Mouse (Mus musculus) CD4-positive, CD25-positive, alpha-beta regulatory T cell, adult 4 months (primary cell): ENCODE measurements around the gene Plekhd1. TPM values are rescaled to one million over a fixed set of nuclear protein-coding genes. Genes with fewer than 3 reads are reported as not detected.

ENCODE experiments used
- ATAC-seq: one replicate; pipeline ENCODE4 v1.8.0; 2017
- polyA plus RNA-seq, 2 experiments: library from polyadenylated mRNA; unstranded; fragments of 100-300 nt; shearing (Covaris generic); gene quantifications; one replicate each; pipeline ENCODE4 v1.2.1; 2017

Plekhd1 gene
- under 1 TPM; 0.28 to 0.90 TPM for polyA plus RNA-seq

DNA sequence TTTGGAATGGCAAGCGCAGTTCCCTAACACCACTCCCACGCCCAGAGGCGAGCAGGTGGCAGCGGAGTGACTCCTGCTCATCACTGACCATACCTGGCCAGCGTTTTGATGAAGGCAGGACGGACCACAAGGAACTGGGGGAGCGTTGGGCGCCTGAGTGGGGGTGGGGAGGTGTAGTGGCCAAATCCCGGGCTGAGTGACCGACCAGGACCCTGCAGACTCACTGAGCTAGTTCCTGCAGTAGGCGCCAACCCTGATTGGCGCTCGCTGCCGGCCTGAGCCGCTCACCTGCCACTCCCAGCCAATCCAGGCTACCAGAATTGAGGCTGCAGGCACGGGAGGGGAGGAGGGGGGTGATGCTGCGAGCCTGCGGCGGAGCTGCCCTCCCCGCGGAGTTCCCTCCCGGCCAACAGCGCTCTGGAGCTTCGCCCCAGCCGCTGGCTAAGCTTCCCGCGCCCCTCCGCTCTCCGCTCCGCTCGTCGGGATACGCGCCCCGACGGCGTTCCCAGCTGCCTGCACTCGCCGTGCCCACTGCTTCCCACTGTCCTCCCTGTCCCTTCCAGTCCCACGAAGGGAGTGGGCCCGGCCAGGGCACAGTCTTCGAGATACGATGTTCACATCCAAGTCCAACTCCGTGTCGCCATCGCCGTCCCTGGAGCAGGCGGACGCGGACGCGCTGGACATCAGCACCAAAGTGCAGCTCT lies at the start of gene Plekhd1:
Gene Plekhd1, plus strand, starts transcription at position 323 of the 704 bp plus-strand sequence.
- ATAC-seq, result no peak

DNA sequence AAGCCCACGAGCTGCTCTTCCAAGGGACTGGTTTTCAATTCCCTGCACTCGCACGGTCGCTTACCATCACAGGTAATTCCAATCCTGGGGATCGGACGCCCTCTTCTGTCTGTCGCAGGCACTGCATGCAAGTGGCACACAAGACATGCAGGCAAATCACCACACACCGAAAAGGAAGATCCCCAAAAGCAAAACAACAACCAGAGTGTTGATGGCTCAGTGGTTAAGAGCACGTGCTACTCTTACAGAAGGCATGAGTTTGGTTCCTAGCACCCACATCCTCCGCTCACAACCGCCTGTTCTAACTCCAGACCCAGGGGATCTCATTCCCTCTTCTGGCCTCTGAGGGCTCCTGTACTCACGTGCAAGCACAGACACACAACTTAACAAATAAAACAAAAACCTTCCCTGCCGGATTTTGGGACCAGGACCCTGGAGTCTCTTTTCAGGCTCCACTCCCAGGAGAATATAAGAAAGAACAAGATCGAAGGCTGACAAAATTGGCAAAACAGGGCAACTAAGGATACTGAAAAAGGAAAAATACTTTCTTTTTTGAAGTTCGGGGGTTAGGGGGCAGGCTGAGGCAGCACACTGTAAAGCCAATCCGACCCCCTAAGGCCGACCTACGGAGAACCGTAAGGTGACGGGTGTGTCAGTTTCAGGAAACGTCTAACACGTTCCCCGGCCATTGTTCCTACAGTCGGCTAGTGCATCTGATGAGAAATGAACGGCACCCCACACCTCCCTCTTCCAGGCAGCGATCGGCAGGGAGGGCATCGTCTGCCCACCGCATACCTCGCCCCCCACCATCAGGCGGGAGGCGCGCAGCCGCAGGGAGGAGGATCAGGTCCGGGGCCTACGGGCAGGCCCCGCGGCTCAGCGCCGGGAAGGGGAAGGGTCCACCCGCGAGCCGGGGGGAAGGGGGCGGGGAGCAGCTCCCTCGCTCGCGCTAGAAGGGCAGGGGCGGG lies 49.4 kb upstream of the Plekhd1 start:
- ATAC-seq, result peak; percentile 30

DNA sequence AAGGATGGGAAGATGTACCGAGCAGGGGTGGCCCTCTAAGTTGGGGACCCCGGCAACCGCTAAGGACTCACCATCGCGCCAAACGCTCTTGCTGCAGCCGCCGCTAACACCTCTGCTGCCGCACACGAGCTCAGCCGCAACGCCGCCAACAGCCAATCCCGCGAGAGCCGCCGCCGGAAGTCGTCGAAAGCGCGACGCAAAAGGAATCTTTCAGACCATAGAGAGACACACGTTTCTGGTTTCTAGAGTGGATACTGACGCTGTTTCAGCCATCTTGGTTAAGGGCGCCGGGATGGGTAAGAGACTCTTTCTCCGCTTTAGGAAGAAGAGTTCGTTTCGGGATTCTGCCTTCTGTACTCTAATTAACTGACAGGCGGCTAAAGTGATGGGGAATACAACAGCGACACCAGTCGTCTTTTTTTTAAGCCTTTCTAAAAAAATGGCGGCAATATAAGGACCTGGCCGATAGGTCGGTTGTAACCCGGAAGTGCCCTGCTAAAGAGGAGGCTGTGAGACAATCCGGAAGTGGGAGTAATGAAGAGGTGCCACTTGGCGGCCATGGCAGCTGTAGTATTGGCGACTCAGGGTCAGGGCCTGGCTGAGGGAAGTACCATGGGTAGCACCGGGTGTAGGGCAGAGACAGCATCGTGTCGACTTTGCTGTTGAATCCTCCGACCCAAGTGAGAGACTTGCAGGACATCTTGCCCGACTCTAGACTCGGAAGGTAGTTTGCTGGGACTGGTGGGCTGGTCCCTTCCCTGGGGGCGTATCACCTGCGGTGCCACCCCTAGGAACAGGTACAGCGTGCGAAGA lies 48.5 kb upstream of the Plekhd1 start, which contains the start of the genes Slc39a9 and Erh:
Gene Slc39a9, plus strand, starts transcription at position 191 of the 813 bp plus-strand sequence.
Gene Erh, minus strand, starts transcription at position 649 of the 813 bp plus-strand sequence.
- ATAC-seq, result peak; percentile 91

DNA sequence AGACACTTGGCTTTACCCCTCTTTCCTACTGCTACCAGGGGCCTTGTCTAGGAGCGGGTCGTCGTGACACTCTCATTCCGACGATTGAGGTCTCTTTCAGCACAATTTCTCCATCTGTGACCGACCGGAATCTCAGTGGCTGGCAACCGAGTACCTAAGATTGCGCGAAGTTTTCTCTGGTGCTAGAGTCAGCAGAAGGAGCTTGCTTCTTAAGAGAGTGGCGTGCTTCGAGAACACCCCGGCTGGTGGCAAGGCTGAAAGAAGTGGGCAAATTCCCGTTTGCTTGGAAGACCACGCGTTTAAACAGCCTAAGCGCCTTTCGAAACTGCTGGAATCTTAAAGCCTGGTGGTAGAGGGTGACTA lies 47.9 kb upstream of the Plekhd1 start:
- ATAC-seq, result no peak

DNA sequence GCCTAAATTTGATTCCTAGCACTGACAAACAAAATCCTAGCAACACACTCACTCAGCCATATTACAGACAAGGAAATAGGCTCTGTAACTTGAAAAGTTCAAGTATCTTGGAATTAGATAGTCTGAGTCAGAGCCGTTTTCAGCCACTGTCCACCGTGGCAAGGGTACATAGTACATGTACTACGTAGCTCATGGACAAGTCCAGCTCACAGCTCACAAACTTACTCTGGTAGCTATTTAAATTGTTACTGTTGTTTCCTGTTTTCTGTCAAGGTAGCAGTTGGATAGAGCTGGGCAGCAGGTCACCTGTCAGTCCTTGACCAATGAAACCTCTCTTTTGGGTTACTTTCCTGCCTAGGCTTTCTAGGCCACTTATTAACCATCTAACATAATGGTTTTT lies 46.0 kb upstream of the Plekhd1 start:
- no peak for ATAC-seq

DNA sequence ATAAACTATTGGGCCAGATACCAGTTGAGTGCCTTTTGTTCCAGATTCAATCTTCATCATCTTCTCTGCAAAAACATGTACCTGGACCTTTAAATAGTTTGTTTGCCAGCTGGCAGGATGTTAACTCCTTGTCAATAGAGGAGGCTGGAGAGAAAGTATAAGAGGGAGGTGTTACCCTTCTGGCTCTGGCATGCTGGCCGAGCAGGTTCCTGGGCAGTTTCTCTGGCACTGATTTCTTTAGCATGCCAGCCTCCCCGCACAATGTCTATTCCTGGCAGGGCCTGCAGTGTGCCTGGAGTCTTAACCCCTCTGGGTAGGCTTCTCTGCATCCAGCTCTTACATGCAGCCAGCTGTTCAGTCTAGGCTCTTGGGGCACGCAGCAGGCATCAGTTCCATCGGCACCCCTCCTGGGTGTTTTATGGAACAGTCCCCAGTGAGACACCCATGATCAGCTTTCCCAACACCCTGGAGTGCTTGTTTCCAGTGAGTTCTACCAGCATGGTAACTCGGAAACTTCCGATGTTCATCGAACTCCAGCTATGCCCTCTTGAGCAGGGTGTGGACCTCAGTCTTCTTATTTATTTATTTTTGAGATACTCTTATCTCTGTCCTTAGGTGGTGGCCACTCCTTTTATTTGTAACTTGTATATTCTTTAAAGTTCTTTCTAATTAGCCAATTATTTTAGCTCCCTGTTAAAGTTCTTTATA lies 38.3 kb upstream of the Plekhd1 start:
- no peak for ATAC-seq

DNA sequence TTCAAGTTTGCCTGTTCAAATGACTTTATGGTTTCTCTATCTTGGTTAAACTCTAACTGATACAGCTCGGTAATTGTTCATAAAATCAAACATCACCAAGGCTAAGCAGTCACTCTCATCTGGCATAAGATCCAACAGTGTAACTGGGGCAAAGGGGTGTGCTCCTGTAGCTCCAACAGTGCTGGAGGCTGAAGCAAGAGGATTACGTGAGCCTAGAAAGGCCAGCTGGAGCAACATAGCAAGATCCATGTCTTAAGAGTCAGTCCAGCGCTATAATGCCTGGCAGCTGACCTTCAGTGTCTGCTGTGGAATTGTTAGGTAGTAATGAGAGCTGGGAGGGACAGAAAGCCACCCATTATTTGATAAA lies 37.7 kb upstream of the Plekhd1 start:
- ATAC-seq, result no peak

DNA sequence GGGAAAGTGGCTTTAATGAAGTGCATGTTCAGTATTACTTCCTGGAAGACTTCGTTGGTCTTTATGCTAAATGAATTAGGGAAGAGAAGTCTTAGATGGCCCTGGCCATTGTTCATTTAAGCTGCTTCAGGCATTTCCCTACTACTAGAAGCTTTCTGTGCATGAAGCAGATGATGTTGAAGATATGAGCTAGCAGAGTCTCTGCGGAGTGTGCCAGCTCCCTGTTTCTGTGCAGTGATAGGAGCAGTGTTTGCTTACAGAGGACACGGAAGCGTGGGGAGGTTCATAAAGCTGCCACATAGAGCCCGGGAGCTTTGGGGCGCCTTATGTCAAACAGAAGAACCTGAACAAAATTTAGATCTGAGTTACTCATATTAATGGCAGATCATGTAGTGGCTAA lies 33.7 kb upstream of the Plekhd1 start:
- ATAC-seq, result no peak

DNA sequence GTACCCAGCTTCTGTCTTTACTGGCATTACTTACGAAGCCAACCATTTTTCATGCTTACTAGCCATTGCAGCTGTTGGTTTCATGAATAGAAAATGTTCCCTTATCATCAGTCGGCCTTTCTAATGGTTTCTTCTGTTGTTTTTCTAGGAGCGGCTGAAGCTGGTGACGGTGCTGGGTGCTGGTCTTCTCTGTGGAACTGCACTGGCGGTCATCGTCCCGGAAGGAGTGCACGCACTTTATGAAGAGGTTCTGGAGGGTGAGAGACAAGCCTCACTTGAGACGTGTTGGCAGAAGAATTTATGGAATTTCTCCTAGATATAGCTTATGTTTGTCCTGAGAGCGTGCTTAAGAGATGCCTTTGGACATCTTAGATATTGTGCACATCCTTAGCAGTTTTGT lies 30.1 kb upstream of the Plekhd1 start:
- no peak for ATAC-seq

DNA sequence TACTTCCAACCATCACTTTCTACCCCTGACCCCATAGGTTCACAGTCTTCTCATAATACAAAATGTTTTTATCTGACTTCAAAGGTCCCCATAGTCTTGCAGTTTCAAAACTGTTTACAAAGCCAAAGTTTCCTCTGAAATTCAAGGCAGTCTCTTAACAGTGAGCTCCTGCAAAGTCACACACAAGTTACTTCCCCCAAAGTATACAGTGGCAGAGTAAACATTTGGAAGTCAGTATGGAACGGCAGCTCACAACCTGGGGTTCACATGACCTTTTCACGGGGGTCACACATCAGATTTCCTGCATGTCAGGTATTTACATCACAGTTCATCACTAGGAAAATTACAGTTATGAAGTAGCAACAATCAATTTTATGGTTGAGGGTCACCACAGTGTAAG lies 28.5 kb upstream of the Plekhd1 start:
- no peak for ATAC-seq

DNA sequence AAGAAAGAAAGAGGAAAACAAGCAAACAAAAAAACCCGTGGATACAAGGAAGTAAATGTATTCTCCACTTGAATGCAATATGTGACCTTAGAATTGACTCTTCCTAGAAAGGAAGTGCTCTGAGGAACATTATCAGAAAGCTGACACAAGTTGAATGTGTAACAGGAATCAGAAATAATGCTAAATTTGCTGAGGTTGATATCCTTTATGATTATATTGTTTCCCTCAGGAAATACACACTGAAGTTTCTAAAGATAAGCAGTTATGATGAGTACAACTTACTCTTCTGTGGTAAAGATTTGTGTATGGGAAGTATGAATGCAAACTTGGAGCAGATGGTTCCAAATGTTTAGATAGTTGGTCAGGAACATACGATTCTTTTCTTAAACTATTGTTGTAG lies 24.0 kb upstream of the Plekhd1 start:
- no peak for ATAC-seq

DNA sequence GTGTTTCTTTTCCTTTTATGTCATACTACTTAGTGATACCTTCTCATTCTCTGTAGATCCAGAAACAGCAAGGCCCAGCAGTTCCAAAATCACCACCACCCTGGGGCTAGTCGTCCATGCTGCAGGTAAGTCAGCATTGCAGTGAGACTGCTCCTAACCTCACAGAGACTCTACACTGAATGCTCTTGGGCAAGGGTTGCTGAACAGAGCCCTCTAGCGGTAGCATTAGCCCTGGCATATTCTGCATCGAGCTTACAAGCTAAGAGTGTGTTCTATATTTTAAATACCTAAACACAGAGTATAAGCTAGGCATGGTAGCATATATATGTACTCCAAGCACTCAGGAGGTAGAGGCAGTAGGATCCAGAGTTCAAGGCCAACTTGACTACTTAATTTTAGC lies 19.2 kb upstream of the Plekhd1 start:
- ATAC-seq, result no peak

DNA sequence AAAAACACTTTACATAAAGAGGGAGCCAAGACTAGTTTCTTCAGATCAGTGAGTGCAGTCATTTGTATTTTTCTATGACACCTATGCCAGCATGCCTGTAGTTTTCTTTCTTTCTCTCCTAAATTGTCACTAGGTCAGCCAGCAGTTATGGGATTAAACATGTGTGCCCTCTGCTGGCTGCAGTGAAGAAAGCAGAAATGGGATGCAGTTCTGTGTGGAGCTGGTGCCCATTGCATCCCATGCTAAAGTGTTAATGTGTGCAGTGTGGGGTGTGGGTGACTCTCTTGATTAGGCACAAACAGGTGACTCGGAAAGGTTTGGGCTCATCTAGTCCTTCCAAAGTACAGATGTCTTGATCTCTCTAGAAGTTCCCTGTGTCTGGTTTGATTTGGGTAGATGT lies 11.1 kb upstream of the Plekhd1 start:
- no peak for ATAC-seq

DNA sequence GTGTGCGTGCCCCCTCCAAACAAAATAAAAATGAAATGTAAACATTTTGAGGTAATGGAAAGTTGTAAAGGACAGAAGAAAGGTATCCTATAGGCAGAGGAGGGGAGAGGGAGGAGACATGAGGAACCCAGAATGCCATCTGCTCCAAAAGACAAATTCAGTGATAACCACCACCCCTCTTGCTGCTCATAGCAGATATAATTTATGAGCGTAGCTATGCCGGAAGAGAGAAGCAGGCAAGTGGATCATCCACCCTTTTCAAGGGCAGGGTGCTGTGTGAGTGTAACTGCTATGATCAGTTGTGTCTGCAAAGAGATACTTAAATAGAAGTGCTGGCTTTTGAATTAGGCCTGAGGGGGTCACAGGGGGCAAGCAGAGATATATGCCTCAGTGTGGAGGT lies 8.8 kb upstream of the Plekhd1 start:
- no peak for ATAC-seq

DNA sequence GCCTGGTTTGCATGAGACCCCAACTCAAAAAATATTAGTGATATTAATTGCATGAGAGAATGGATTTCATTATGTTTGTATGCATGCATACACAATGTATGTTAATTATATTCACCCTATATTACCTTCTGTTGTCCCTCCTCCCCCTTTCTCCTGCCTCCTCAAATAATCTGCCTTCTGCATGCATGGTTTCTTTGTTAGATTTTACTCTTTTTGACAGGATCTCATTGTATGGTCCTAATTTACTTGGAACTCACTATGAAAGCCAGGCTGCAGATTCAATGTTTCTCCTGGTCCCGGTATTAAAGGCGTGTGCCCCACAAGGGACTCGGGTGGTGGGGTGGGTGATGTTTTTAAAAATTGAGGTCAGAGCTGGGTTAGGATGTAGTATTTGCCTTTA lies 8.1 kb upstream of the Plekhd1 start:
- ATAC-seq, result no peak

DNA sequence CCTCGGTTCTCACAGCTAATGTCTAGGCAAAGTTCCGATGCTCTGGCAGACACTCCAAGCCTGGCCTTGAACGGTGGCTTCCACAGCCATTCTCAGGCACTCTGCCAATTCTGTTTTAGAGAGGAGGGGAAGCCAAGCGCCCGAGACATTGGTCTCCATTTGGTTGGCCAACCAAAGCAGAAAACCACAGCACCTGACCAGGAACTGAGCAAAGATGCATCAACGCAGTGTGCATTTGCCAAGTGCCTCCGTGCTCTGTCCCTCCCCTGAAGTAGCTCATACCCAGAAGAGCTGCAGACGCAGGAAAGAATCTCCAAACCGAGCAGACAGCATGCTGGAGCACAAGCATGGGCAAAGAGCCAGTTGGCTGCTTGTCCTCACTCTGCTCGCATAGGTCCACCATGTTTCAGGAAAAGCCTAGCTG lies 4.6 kb upstream of the Plekhd1 start:
- ATAC-seq, result no peak

DNA sequence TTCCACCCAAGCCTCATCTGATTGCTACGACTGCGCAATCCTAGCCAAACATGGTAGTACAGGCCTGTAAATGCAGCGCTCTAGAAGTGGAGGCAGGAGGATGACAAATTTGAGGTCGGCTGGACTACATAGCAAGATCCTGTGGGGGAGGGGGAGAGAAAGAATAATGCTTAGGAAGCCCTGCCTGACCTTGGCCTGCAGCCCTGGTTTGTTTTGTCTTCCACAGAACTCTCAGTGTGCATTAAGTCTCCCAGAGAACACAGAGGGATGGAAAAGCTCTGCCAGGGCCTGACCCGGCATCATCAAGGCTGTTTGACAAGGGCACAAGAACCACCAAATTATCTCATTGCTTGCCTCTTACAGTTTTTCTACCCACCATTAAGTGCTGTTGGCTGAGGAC lies 2.7 kb upstream of the Plekhd1 start:
- ATAC-seq, result no peak

DNA sequence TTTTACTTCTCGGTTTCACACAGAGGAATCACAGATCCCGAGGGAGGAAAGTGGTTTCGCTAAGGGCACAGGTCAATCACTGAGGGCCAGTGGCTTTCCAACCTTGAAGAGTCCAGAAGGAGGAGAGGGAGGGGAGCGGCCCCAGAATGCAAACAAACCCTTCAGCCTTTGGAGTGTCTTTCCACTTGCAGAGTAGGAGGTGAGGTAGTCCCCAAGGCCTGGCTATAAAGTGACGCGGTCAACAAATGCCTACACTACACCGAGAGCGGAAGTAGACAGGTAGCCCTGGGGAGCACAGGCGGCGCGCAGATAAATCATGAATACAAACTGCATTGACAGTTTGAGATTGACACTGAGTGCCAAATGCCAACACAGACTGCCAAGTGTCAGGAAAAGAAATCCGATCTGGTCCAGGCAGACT lies 710 bp upstream of the Plekhd1 start:
- no peak for ATAC-seq

DNA sequence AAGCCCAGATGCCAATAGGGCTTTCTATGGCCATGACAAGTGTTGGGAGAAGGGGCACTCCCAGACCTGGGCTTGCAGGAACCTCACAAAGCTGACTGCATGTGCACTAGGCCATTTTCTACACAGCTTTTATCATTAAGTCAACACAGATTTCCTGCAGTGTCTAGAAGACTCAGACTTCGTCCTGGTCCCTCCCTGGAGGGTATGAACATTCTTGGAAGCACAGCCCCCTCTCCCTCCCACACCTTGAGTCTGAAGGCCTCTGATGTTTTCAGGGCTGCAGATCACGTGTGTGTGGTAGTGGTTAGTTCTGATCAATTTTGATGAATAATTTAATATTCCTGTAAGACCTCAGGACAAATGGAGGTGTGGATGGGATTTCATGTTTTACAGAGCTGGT lies 1.3 kb downstream of the Plekhd1 start:
- ATAC-seq, result no peak

DNA sequence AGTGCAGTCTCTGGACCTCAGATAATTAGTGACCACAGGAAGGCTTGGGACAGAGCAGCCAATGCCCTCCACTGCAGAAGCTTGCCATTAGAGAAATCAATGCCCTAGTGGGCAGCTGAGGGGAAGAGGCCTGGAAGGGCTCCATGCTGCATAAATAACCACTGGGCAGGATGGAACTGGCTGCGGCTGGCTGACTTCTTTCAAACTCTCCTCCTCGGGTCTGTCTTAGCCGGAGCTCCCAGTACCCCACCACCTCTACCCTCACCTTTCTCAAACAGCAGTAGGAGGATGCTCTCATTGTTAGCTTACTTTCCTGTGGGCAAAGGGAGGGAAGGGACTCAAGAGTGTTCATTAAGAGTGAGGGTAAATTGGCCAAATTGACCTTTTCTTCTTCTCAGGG lies 2.6 kb downstream of the Plekhd1 start:
- ATAC-seq, result no peak

DNA sequence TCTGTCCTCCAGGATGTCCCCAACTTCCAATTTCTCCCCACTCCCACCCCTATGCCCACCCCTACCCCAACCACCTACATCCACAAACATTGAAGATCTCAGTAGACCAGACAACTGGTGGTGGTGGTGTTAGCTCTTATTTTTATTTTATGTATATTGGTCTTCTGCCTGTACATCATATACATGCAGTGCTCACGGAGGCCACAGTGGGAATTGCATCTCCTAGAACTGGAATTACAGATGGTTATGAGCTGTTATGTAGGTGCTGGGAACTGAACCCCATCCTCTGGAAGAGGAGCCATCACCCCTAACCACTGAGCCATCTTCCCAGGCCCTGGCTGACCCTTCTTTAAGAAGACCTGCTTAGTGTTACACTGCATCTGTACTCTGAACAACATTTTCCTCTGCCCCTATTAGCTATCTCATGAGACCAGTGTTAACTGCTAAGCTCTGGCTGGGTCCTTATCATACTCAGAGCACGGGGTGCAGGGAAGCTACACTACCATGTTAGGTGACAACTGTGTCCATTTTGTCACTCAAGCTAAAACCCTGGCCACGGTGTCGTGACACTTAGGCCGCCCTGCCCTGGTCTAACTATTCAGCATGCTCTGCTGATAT lies 6.2 kb downstream of the Plekhd1 start:
- ATAC-seq, result no peak

DNA sequence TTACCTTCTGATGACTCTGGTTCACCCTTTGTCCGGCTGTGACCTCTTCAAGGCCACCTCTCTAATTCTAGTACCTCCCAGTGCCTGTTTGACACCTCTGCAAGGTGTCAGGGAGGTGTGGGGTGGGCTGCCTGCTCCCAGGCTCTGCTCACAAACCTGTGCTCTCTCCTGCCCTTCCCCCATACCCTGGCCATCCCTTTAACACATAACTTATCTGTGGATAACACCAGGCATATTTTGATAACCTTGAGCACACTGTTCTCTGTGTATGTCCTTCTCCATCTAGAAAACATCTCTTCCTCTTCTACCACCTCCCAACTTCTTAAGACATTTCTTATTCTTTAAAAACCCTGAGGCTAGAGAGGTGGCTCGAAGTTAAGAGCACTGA lies 6.7 kb downstream of the Plekhd1 start:
- ATAC-seq, result no peak
